Mouse (Mus musculus) stomach, embryonic 15.5 days (tissue): ENCODE results near the gene Zbtb20. TPM values are rescaled to one million over a fixed set of nuclear protein-coding genes. Genes with fewer than 3 reads are reported as not detected.

ENCODE experiments used
- ATAC-seq: fragments of 200-750 bp; cut with Nextera tagmentation; 2 replicates; pipeline ENCODE4 v1.8.0; 2017; ENCODE audit warnings: low read depth, moderate number of reproducible peaks, moderate TSS enrichment; ENCODE audit not compliant: insufficient read depth, low FRiP score
- H3K27ac ChIP-seq: fragments of 300-500 bp; sonication (generic); 2 replicates; pipeline ENCODE4 v1.5.1; 2015; ENCODE audit warnings: mild to moderate bottlenecking, inconsistent platforms
- H3K27me3 ChIP-seq: fragments of 300-500 bp; sonication (generic); replicated peaks from 2 replicates; pipeline ENCODE4 v1.6.1; 2015; ENCODE audit warnings: inconsistent platforms
- H3K36me3 ChIP-seq: fragments of 300-500 bp; sonication (generic); 2 replicates; pipeline ENCODE4 v1.6.1; 2015; ENCODE audit warnings: inconsistent platforms
- H3K4me1 ChIP-seq: fragments of 300-500 bp; sonication (generic); 2 replicates; pipeline ENCODE4 v1.6.1; 2015; ENCODE audit warnings: inconsistent platforms
- H3K4me2 ChIP-seq: fragments of 300-500 bp; sonication (generic); 2 replicates; pipeline ENCODE4 v1.6.1; 2015; ENCODE audit warnings: mild to moderate bottlenecking, inconsistent platforms
- H3K4me3 ChIP-seq: fragments of 300-500 bp; sonication (generic); replicated peaks from 2 replicates; pipeline ENCODE4 v1.5.1; 2015; ENCODE audit warnings: inconsistent platforms
- H3K9ac ChIP-seq: fragments of 300-500 bp; sonication (generic); 2 replicates; pipeline ENCODE4 v1.6.1; 2015; ENCODE audit warnings: inconsistent platforms
- H3K9me3 ChIP-seq: fragments of 300-500 bp; sonication (generic); 2 replicates; pipeline ENCODE4 v1.6.1; 2016; ENCODE audit warnings: inconsistent platforms
- WGBS: fragments of 180-500 bp; shearing (Covaris S2); methylation state at CpG from one replicate; pipeline ENCODE4 v1.1.7; 2015; 5-methylcytosine and 5-hydroxymethylcytosine counted together
- polyA plus RNA-seq: library from polyadenylated mRNA; unstranded; fragments of >200 nt; fragmentation: Nextera tagmentation; extraction: Ambion mirVana; gene quantifications from 2 replicates; pipeline ENCODE4 v1.2.1, GENCODE M21; 2015

Zbtb20 gene
- polyA plus RNA-seq, 1 experiment from 2014 or later = 23.4 TPM

DNA sequence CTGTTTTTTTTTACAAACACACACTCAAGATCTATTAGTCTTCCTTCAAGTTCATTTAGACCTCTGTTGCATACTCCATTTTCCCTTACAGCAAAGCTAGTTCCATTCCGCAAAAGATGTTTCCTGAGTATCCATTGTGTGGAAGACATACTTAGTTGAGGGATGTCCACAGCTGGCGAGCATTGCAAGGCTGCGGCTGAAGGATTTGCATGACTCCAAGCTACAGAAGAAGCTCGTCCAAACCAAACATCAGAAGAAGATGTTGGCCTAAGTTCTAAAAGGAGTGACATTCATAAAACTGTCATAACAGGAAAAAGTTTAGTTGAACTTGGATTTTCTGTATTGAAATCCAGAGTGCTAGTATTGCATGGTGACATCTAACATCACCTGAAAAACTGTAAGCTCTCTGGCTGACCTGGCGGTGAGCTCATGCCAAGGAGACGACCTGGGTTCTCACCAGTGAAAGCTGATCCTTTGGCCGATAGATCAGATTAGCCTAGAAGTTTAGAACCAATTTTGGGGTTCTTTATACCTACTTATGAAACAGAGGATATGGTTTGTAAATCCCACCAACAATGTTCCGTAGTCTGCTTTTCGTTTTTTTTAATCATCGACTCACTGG is 665.0 kb downstream of the Zbtb20 start:
- no peak overlapping the region for H3K4me2 ChIP-seq
- ATAC-seq = no peak
- H3K27ac ChIP-seq = no peak overlapping the region
- no peak overlapping the region for H3K9ac ChIP-seq
- H3K9me3 ChIP-seq = no peaks in the 10 kb centered on the region
- no peaks in the 10 kb centered on the region for H3K4me1 ChIP-seq
- no peaks in the 10 kb centered on the region for H3K27me3 ChIP-seq
- H3K4me3 ChIP-seq = no peak overlapping the region
- H3K36me3 ChIP-seq = no peaks in the 10 kb centered on the region
- WGBS = 83% methylated on average over 10 of the region's 10 CpGs

- no peaks in the 10 kb centered on the region for H3K36me3 ChIP-seq
- no peak for ATAC-seq
- no peak overlapping the region for H3K9ac ChIP-seq
- WGBS = 60% methylated on average over 4 of the region's 4 CpGs
- no peak overlapping the region for H3K27ac ChIP-seq
- H3K27me3 ChIP-seq = no peaks in the 10 kb centered on the region
- no peak overlapping the region for H3K4me3 ChIP-seq
- no peaks in the 10 kb centered on the region for H3K9me3 ChIP-seq
- H3K4me2 ChIP-seq = no peak overlapping the region
- peaks cover 16% of the 10 kb centered on the region; the same call in 1 of the 2 replicates for H3K4me1 ChIP-seq
Observed at GRCm38 (mm10) chr16:43545261-43545660, 669.6 kb downstream of the Zbtb20 start.

GRCm38 (mm10) chr16:43547323-43548180 is 671.9 kb downstream of the Zbtb20 start:
- Histone ChIP-seq H3K36me3 (no peaks in the 10 kb centered on the region), H3K27ac (peak overlapping the region; percentile 44), H3K27me3 (no peaks in the 10 kb centered on the region), H3K4me3 (no peak overlapping the region), H3K4me2 (peak overlapping the region; percentile 16; the same call in 1 of the 2 replicates), H3K9me3 (no peaks in the 10 kb centered on the region), H3K9ac (no peak overlapping the region), H3K4me1 (peaks cover 16% of the 10 kb centered on the region; the same call in 1 of the 2 replicates)
- no peak for ATAC-seq
- WGBS = 42% methylated on average over 19 of the region's 19 CpGs

GRCm38 (mm10) chr16:43548774-43549173 is 673.1 kb downstream of the Zbtb20 start:
- WGBS = 61% methylated on average over 5 of the region's 5 CpGs
- no peaks in the 10 kb centered on the region for H3K36me3 ChIP-seq
- H3K9me3 ChIP-seq = no peaks in the 10 kb centered on the region
- H3K27me3 ChIP-seq = no peaks in the 10 kb centered on the region
- no peak overlapping the region for H3K4me2 ChIP-seq
- no peak overlapping the region for H3K4me3 ChIP-seq
- peak overlapping the region; percentile 35; the same call in 1 of the 2 replicates for H3K27ac ChIP-seq
- H3K4me1 ChIP-seq = peaks cover 16% of the 10 kb centered on the region; the same call in 1 of the 2 replicates
- H3K9ac ChIP-seq = no peak overlapping the region
- ATAC-seq = no peak

DNA sequence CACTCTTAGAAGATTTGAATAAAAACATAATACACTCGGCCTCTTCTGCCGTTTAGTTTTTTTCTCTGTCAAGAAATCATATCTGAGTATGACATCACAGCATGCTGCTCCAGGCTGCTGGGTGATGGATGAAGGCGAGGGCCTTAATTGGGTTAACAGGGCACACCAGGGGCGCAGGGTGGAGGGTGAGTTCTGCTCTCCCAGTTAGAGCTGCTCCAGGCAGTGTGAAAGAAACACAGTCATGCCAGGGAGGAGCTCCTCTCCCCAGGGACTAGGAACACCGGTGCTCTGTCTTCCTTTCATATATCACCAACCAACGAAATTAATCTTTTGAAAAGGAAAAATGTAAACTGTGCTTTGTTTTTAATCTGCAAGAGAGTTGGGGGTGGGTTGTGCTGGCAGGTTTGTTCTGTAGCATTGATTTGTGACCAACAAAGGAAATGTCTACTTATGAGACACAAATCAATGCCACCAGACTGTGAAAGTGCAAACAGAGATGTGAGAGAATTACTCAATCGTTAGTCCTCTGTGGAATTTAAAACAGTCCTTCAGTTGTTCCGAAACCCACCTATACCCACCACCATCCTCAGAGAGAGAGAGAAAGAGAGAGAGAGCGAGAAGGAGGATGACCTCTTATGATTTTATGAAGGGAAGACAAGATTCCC is 673.9 kb downstream of the Zbtb20 start:
- WGBS = 19% methylated on average over 9 of the region's 9 CpGs

DNA sequence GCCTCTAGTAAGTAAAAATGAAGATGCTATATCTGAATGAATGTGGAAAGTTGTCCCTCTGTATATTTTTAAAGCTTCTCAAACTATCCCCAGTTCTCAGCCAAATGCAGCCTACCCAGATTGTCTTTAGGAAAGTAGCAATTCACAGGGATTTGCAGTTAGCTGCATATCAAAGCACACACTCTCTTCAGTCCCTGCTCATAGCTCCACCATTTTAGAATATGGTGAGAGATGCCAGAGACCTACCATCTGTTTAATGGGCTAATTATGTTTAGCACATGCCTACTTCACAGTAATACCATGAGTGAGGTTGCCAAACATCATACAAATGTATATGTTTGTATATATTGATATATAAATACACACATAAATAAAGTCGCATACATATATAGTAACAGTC is 676.8 kb downstream of the Zbtb20 start:
- Histone ChIP-seq H3K9ac (no peak overlapping the region), H3K9me3 (no peaks in the 10 kb centered on the region), H3K27ac (no peak overlapping the region), H3K27me3 (no peaks in the 10 kb centered on the region), H3K4me3 (no peak overlapping the region), H3K36me3 (no peaks in the 10 kb centered on the region), H3K4me1 (peaks cover 12% of the 10 kb centered on the region; the same call in 1 of the 2 replicates), H3K4me2 (no peak overlapping the region)
- no peak for ATAC-seq
- WGBS = 89% methylated on average over 1 of the region's 1 CpGs

More for the DNA sequence above, 673.9 kb downstream of the Zbtb20 start:
- no peaks in the 10 kb centered on the region for H3K36me3 ChIP-seq
- no peak overlapping the region for H3K4me3 ChIP-seq
- H3K27me3 ChIP-seq = no peaks in the 10 kb centered on the region
- H3K4me2 ChIP-seq = no peak overlapping the region
- H3K4me1 ChIP-seq = peaks cover 16% of the 10 kb centered on the region; the same call in 1 of the 2 replicates
- no peaks in the 10 kb centered on the region for H3K9me3 ChIP-seq
- peak; percentile 70; the same call in 1 of the 2 replicates for ATAC-seq
- H3K27ac ChIP-seq = peak overlapping the region; percentile 14; the same call in 1 of the 2 replicates
- H3K9ac ChIP-seq = no peak overlapping the region

DNA sequence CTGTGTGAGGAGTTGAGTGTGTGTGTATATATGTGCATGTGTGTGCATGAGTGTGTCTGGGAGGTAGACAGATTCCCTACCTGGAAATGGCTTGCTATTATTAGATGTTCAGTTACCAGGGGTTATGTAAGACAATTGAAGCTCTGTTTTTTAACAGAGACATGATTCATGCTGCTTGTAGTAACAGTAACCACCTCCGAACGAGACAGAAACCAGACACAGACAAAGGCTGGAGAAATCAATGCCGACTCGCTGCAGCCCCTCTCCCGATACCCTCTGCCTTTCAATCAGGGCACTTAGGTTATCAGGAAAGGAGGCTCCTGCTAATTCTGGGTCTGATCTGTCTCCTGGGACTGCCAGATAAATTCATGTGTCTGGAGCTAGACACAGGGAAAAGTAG is 681.7 kb downstream of the Zbtb20 start:
- WGBS = 31% methylated on average over 5 of the region's 5 CpGs
- H3K4me3 ChIP-seq = no peak overlapping the region
- ATAC-seq = no peak

GRCm38 (mm10) chr16:43561330-43561729 is 685.6 kb downstream of the Zbtb20 start:
- WGBS = 86% methylated on average over 2 of the region's 2 CpGs
- Histone ChIP-seq H3K4me2 (no peak overlapping the region), H3K27ac (no peak overlapping the region), H3K4me1 (no peaks in the 10 kb centered on the region), H3K9ac (no peak overlapping the region), H3K27me3 (no peaks in the 10 kb centered on the region), H3K4me3 (no peak overlapping the region), H3K36me3 (no peaks in the 10 kb centered on the region), H3K9me3 (no peaks in the 10 kb centered on the region)
- no peak for ATAC-seq

More for the DNA sequence above, 681.7 kb downstream of the Zbtb20 start:
- Histone ChIP-seq H3K27ac (no peak overlapping the region), H3K9me3 (no peaks in the 10 kb centered on the region), H3K4me1 (no peaks in the 10 kb centered on the region), H3K4me2 (no peak overlapping the region), H3K9ac (no peak overlapping the region), H3K27me3 (no peaks in the 10 kb centered on the region), H3K36me3 (no peaks in the 10 kb centered on the region)

DNA sequence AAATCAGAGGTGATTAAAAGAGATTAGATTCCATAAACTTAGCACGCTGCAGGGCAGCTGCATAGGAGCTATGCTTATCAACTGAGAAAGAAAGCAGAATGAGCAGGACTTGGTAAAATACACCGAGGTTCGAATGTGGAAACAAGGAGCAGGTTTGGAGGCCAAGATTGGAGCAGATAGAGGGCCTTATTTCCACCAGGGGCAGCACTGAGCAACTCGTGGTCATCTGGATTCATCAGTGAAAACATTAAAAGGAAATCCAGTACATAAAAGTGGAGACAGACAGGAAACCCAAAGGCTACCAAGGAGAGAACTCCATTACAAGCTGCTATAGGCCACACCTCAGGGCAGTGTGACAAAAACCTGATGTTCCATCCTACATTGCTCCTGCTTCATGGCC is 686.3 kb downstream of the Zbtb20 start:
- Histone ChIP-seq H3K27me3 (no peaks in the 10 kb centered on the region), H3K27ac (no peak overlapping the region), H3K36me3 (no peaks in the 10 kb centered on the region), H3K9me3 (no peaks in the 10 kb centered on the region), H3K4me2 (no peak overlapping the region), H3K4me1 (no peaks in the 10 kb centered on the region), H3K4me3 (no peak overlapping the region), H3K9ac (no peak overlapping the region)
- 79% methylated on average over 4 of the region's 4 CpGs for WGBS
- ATAC-seq = no peak

DNA sequence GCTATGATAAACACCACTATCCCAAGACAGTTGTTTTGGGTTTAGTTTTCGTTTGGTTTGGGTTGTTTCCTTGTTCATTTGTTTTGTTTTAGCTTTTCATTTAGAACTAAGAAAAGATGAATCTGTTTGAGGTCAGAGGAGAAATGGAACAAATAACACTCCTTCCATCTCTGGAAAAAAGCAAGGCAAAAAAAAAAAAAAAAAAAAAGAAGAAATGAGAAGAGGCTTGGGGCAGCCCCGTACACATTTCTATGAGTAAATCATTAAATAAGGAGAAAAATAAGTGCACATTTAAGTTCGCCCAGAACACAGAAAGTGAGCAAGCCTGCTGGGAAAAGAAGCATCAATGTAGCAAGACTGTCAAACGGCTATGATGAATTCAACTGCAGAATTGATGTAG is 690.2 kb downstream of the Zbtb20 start:
- Histone ChIP-seq H3K27ac (no peak overlapping the region), H3K36me3 (no peaks in the 10 kb centered on the region), H3K4me3 (no peak overlapping the region), H3K4me1 (no peaks in the 10 kb centered on the region), H3K9ac (no peak overlapping the region), H3K27me3 (no peaks in the 10 kb centered on the region), H3K4me2 (no peak overlapping the region), H3K9me3 (no peaks in the 10 kb centered on the region)
- ATAC-seq = no peak
- 66% methylated on average over 4 of the region's 4 CpGs for WGBS

DNA sequence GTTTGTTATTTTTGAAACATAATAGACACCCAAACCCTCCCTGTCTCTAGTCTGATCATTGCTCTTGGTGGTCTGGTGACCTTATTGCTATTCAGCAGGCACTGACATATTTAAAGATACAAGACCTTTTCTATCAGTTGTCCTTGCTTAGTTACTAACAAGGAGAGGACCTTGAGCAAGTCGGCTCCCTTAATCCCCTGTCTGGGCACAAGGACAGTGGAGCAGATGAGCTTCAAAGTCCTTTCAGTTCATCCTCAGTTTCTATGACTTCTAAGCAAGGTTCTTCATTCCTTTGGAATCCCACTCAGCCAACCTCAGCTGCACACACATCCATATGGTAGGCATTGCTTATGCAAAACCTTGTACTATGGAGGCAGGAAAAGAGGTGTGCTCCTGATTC is 690.8 kb downstream of the Zbtb20 start:
- ATAC-seq = no peak
- H3K9me3 ChIP-seq = no peaks in the 10 kb centered on the region
- no peak overlapping the region for H3K4me3 ChIP-seq
- no peaks in the 10 kb centered on the region for H3K4me1 ChIP-seq
- H3K9ac ChIP-seq = no peak overlapping the region
- WGBS = 73% methylated on average over 1 of the region's 1 CpGs
- no peak overlapping the region for H3K4me2 ChIP-seq
- H3K27me3 ChIP-seq = no peaks in the 10 kb centered on the region
- no peaks in the 10 kb centered on the region for H3K36me3 ChIP-seq
- H3K27ac ChIP-seq = no peak overlapping the region
